Mouse (Mus musculus): Measurements from ENCODE around the gene Ptbp3.

Ptbp3 gene

DNA sequence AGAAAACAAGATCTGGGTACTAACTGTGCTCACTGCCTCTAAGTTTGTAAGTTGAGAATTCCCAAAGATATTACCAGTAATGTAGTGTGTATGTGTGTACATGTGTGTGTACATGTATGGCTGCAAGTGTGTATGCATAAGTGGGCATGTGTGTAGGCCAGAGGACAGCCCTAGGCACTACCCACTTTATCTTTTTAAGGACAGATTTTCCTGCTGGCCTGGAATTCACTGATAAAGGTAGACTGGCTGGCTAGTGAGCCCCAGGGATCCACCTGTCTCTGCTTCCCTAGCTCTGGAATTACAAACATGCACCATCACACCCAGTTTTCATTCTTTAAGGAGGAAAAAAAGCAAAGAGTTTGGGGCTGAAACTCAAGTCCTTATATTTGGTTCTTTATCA is 6.0 kb upstream of the Ptbp3 start:
- no peak for DNase-seq (ENCODE audit: low spot score)

DNA sequence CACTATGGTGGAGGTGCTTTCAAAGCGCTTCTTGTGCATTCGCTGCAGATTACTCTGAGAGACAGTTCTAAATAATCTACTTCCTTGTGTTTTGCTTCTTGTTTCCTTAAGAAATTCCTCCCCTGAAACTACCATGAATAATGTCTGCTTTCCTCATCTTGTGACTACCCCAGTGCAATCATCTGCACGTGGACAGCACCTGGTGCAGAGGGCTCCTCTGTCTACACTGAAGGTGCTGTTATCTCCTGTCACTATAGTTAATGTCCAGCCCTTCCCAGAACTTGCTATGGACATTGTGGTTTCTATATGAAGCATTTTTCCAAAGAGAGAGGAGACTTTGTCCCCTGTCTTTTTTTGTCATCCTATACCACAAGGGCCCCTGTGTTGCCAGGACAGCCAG is 4.4 kb upstream of the Ptbp3 start:
- DNase-seq (ENCODE audit: low spot score) = no peak

GRCm38 (mm10) chr4:59552835-59553234 is 3.7 kb upstream of the Ptbp3 start:
- no peak for DNase-seq (ENCODE audit: low spot score)

DNA sequence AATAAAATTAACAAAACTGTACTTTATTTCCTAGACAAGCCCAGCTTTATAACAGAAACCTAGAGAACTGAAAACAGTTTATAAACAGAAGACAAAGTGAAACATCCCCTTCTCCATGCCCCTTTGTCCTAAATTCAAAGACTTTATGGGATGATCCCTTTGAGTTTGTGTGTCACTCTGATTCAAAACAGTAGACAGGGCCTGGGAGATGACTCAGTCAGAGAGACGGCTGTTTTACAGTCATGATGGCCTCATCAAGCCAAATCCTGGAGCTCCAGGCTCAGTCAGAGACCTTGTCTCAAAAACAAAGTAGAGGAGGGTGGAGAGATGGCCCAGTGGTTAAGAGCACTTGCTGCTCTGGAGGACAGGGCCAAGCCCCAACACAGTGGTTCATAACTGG is 2.7 kb upstream of the Ptbp3 start:
- no peak for DNase-seq (ENCODE audit: low spot score)

- no peak for DNase-seq (ENCODE audit: low spot score)
Measured at GRCm38 (mm10) chr4:59549977-59550560, 905 bp upstream of the Ptbp3 start.

DNA sequence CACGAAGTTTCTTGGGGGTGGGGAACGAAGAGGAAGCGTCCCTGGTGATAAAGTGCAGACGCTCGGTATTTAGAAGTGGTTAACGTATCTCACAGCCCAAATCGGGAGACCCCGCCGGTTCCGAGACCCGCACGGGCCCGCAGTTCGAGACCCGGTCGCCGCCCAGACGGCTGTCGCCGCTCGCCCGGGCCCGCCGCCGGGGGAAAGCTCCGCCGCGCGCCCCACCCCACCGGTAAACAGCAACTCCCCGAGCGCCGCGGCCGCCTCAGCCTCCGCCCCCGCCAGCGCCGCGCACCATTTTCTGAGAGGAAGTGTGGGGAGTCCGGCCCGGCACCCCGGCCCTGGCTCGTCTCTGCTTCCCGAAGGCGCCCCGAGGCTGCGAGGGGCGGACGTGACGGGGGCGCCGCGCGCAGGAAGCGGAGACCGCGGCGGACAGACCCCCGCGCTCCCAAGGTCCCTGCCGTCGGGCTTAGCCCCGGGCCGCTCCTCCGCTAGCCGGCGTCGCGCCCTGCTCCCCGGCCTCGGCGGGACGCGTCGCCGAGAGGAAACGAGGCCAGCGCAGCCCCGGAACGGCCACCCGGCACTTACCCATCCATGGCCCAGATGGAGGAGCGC is 497 bp downstream of the Ptbp3 start:
- peak; percentile 23 for DNase-seq (ENCODE audit: low spot score)

- DNase-seq (ENCODE audit: low spot score) = no peak
Measured at GRCm38 (mm10) chr4:59548011-59548559, 1.1 kb downstream of the Ptbp3 start.

DNA sequence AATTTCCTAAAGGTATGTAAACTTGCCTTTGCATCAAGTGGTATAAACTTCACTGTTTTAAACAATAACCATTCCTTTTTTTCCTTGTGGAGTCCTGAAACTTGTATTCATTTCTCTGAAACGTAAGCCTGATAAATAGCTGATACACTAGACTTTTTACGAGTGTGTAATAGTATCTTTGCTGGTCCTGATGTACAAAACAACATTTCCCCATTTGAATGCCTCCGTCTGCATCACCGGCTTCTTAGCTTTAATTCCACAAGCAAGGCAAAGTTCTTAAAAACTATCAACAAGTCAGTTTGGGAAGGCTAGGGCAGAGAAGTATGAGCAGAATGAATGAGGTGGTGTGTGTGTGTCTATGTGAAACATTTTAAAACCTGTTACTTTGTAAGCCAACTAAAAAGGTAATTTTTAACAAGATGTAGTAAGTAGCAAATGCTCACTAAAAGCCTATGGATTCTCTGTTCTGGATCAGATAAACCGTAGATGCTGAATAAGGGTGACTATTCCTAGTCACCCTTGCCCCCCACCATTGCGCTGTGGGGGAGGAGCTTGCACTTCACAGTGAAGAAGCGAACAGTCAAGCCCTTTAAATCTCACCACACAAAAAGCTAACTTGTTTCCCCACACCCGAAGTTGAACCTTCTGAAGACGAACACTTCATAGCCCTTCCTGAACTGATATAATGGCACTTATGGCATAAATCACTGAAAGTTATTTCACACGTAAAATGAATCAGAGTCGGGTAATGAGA is 1.9 kb downstream of the Ptbp3 start:
- DNase-seq (ENCODE audit: low spot score) = no peak

DNA sequence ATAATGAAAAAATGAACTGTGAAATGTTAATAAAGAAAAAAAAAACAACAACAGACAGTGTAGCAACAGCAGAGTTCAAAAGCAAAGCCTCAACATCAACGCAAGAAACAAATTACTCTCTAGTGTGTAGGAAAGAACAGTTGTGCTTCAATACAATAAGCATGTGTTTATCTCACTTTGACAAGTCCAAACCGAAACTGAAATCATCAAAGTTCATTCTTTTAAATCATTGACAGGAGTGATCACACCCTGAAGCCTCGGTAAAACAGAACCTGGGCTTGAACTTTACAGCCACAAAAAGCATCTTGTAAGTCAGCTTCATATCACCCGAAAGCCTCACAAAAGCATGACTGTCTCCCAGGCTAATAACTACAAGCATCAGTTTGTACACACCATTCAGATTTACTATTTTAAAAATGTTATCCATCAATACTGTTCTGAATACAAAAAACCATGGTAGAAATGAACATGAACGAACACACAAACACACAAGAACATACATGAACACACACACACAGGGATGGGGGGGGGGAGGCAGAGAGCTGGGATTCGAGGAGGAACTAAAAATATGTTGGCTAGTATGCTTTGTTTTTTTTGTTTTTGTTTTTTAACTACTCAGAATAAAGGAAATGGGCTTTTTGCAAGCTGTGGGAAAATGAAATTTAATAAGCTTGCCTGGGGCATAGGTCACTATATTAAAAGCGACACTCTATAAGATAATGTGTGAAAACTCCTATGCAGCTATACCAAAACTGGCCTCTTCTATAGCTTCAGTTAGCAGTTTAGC is 2.7 kb downstream of the Ptbp3 start:
- no peak for DNase-seq (ENCODE audit: low spot score)

GRCm38 (mm10) chr4:59544654-59545053 is 4.5 kb downstream of the Ptbp3 start:
- no peak for DNase-seq (ENCODE audit: low spot score)

DNA sequence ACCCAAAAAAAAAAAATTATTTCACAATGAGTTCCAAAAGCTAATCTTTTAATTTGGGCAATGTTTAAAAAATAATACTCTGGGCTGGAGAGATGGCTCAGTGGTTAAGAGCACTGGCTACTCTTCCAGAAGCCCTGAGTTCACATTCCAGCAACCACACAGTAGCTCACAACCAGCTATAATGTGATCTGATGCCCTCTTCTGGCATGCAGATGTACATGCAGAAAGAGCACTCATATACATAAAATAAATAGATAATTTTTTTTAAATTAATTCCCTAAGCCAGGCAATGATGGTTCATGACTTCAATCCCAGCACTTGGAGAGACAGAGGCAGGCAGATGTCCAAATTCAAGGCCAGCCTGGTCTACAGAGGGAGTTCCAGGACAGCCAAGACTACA is 6.2 kb downstream of the Ptbp3 start:
- no peak for DNase-seq (ENCODE audit: low spot score)

- DNase-seq (ENCODE audit: low spot score) = no peak
Measured at GRCm38 (mm10) chr4:59536281-59536680, 12.9 kb downstream of the Ptbp3 start.

- no peak for DNase-seq (ENCODE audit: low spot score)
Measured at GRCm38 (mm10) chr4:59535624-59536023, 13.5 kb downstream of the Ptbp3 start.

GRCm38 (mm10) chr4:59533268-59533667 is 15.9 kb downstream of the Ptbp3 start:
- no peak for DNase-seq (ENCODE audit: low spot score)

DNA sequence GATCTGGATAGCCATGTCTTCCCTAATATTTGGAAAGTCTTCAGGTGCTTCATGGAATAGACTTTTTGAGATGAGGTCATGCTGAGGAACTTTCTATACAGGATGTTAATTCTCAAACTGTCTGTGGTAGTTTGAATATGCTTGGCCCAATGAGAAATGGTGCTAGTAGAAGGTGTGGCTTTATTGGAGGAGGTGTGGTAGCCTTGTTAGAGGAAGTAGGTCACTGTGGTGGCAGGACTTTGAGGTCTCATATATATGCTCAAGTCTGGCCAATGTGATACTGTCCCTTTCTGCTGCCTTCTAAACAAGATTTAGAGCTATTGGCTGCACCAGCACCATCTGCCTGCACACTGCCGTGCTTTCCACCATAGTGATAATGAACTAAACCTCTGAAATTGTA is 18.0 kb downstream of the Ptbp3 start:
- no peak for DNase-seq (ENCODE audit: low spot score)

GRCm38 (mm10) chr4:59527470-59527869 is 21.7 kb downstream of the Ptbp3 start:
- no peak for DNase-seq (ENCODE audit: low spot score)

- DNase-seq (ENCODE audit: low spot score) = no peak
Measured at GRCm38 (mm10) chr4:59526728-59527127, 22.4 kb downstream of the Ptbp3 start.

DNA sequence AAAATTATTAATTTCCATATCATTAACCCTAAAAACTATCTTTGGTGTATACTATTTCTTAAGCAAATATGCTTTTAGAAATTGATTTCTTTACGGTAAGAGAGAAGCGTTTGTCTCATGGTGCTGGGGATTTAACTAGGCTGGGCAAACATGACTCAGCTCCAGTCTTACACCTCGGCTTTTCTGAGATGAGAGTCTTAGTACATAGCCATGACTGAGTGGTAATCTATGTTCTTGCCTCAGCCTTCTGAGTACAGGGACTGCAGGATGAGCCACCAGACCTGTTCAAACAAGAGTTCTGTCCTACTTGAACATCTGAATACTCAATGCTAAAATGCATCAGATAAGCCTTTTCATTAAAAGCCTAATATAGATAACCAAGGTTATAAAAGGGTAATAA is 24.3 kb downstream of the Ptbp3 start:
- no peak for DNase-seq (ENCODE audit: low spot score)

- DNase-seq (ENCODE audit: low spot score) = no peak
Measured at GRCm38 (mm10) chr4:59510321-59510720, 38.8 kb downstream of the Ptbp3 start.

GRCm38 (mm10) chr4:59509558-59509957 is 39.6 kb downstream of the Ptbp3 start:
- no peak for DNase-seq (ENCODE audit: low spot score)

GRCm38 (mm10) chr4:59507766-59508165 is 41.4 kb downstream of the Ptbp3 start:
- DNase-seq (ENCODE audit: low spot score) = no peak

- no peak for DNase-seq (ENCODE audit: low spot score)
Measured at GRCm38 (mm10) chr4:59506704-59507103, 42.5 kb downstream of the Ptbp3 start.

Data from left cerebral cortex, adult 11 months (tissue).